Mouse (Mus musculus): ENCODE data around the gene Asf1b. TPM values are rescaled to one million over a fixed set of nuclear protein-coding genes. Genes with fewer than 3 reads are reported as not detected.

The Asf1b gene
- polyA plus RNA-seq, 1 experiment from 2014 or later: 12.8 TPM

DNA sequence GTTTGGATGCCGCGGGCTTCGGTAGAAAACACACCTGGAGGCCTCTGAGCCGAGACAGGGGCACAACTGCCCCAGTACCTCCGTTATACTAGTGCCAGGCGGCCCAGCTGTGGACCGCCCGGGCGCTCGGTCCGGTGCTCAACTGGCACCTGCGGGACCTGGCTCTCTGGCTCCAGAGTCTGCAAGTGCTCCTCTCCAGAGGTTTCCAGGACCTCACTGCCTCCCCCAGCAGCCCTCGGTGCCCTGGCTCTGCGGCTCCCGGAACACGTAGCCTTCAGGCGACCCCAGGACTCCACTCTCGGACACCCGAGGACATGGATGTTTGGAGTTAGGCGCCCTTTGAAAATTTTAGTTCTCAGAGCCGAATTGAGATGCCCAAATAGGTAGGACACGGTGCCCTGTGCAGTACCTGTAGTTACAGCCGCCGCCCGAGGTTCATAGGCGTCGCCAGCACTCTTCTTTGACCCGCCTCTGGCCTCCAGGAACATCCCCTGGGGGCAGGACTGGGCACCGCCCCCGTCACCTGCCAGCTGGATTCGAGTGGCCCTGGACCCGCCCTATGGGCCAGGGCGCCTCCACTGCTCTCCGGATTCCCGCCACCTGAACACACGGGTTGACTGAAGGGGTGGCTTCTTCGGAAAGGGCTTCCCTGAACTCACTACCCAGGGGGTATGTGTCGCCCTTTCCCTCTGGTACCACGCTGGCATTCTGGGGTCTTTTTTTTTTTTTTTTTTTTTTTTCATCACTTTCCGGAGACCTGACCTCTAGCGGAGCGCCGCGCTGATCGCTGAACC is 56.6 kb downstream of the Asf1b start, which contains the start of gene 2210011C24Rik:
Gene 2210011C24Rik, minus strand, starts transcription at position 467 of the 794 bp plus-strand sequence.
- no peak for ATAC-seq (ENCODE audit: low FRiP score, low read depth)
- WGBS: 1% methylated on average over 45 of the region's 45 CpGs
- no peaks in the 10 kb centered on the region for H3K36me3 ChIP-seq
- H3K9me3 ChIP-seq: no peaks in the 10 kb centered on the region
- H3K4me3 ChIP-seq: peak within 1 kb of the TSS; percentile 48
- peak within 1 kb of the TSS; percentile 58 for H3K9ac ChIP-seq
- peak within 1 kb of the TSS; percentile 99 for H3K4me2 ChIP-seq
- H3K27ac ChIP-seq (replicated peaks): no peak within 1 kb of the TSS
- peaks cover 34% of the 10 kb centered on the region for H3K27me3 ChIP-seq
- peaks cover 28% of the 10 kb centered on the region for H3K4me1 ChIP-seq (replicated peaks)

DNA sequence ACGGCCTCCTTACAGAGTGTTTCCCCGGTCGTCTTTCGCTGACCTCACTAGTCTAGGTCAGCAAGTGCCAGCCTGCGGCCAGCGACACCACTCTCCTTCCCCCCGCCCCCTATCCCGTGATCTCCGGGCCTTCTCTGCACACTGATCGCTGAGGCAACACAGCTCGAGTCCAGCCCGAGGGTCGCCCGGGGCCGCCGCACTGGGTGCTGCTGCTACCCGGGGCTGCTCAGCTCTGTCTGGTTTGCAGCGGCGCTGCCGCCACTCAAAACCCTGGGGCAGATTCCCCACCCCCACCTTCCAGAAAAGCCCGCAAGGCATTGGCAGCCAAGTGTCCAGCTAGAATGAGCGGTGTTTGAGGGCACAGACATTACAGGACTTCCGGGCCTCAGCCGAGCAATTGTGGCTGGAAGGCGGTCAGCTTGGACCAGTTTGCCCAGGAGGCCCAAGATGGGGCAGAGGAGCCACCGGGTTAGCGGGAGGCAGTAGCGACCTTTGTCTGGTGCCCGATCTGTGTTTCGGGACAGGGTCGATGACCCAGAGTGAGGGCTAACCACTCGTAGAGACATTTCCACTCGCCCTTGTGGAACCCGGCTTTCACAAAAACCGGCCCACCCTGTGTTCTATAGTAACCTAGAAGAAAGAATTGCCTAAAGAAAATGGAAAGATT is 57.3 kb downstream of the Asf1b start:
- no peak overlapping the region for H3K9ac ChIP-seq
- WGBS: 8% methylated on average over 35 of the region's 35 CpGs

DNA sequence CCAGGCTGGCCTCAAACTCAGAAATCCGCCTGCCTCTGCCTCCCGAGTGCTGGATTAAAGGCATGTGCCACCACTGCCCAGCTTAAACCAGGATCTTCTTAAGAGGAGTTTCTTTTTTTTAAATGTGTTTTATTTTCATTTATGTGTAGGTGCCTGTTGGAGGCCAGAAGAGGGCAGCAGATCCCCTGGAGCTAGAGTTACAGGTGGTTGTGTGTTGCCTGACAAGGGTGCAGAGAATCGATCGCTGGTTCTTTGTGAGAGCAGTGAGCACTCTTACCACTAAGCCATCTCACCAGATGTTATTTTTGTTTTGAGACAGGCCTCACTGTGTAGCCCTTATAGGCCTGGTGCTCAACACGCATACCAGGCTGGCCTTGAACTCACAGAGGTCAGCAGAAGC is 60.5 kb downstream of the Asf1b start:
- H3K9ac ChIP-seq: no peak overlapping the region
- no peaks in the 10 kb centered on the region for H3K9me3 ChIP-seq
- ATAC-seq (ENCODE audit: low FRiP score, low read depth): no peak
- WGBS: 94% methylated on average over 5 of the region's 5 CpGs
- H3K4me2 ChIP-seq: no peak overlapping the region
- no peak overlapping the region for H3K27ac ChIP-seq (replicated peaks)
- H3K4me3 ChIP-seq: no peak overlapping the region
- H3K27me3 ChIP-seq: peaks cover 30% of the 10 kb centered on the region
- H3K36me3 ChIP-seq: no peaks in the 10 kb centered on the region
- peaks cover 18% of the 10 kb centered on the region for H3K4me1 ChIP-seq (replicated peaks)

More for the DNA sequence above, 57.3 kb downstream of the Asf1b start:
- no peak for ATAC-seq (ENCODE audit: low FRiP score, low read depth)
- Histone ChIP-seq H3K27me3 (peaks cover 34% of the 10 kb centered on the region), H3K4me2 (peak overlapping the region; percentile 99), H3K4me1 (replicated peaks) (peaks cover 28% of the 10 kb centered on the region), H3K4me3 (peak overlapping the region; percentile 48), H3K36me3 (no peaks in the 10 kb centered on the region), H3K27ac (replicated peaks) (no peak overlapping the region), H3K9me3 (no peaks in the 10 kb centered on the region)

DNA sequence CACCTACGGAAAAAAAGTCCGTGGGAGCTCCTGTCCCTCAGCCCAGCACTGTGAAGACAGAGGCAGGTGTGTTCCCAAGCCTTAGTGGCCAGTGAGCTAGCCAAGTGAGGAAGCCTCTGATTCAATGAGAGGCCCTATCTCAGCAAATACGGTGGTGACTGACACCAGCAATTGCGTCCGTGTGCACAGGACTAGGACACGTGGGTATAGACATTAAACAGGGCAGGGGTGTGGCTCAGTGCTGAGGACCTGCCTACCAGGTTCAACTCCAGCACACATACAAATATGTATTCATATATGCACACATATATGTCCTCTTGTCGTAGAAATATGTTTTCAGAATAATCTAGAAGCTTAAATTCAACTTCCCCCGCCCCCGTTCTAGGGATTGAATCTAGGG is 64.4 kb downstream of the Asf1b start:
- WGBS: 83% methylated on average over 9 of the region's 9 CpGs
- H3K4me2 ChIP-seq: no peak overlapping the region
- ATAC-seq (ENCODE audit: low FRiP score, low read depth): no peak
- no peaks in the 10 kb centered on the region for H3K36me3 ChIP-seq
- H3K27ac ChIP-seq (replicated peaks): no peak overlapping the region
- peaks cover 20% of the 10 kb centered on the region; the same call in 1 of the 2 replicates for H3K27me3 ChIP-seq
- H3K4me1 ChIP-seq (replicated peaks): no peaks in the 10 kb centered on the region
- no peak overlapping the region for H3K4me3 ChIP-seq
- H3K9ac ChIP-seq: no peak overlapping the region
- no peaks in the 10 kb centered on the region for H3K9me3 ChIP-seq

MicroRNA genes within 50 kb of the gene (microRNA counts, 519-probe panel; counts per million panel counts)
- microRNA mmu-miR-1199: not detected

Small RNA genes within 50 kb of the gene (microRNA-seq; reads per million reads assigned to microRNA genes)
- not detected for gene Gm44330
- gene Gm44450: not detected
- gene Mir1199: not detected
- gene Mir8111: 2.4 reads per million, percentile 6 among the genes with 10 or more reads in this experiment

Other genes with a start within 250 kb of the Asf1b start
- gene Ddx39, start 240.3 kb upstream of the Asf1b start, polyA plus RNA-seq (2015; fragmentation: Nextera tagmentation; extraction: Ambion mirVana): 97.5 and 105 TPM in 2 replicates
- 11.0 and 13.4 TPM in 2 replicates for gene Adgre5, start 214.2 kb upstream of the Asf1b start, polyA plus RNA-seq (2015; fragmentation: Nextera tagmentation; extraction: Ambion mirVana)
- 56.8 and 62.0 TPM in 2 replicates for gene Adgrl1, start 55.4 kb upstream of the Asf1b start, polyA plus RNA-seq (2015; fragmentation: Nextera tagmentation; extraction: Ambion mirVana)
- gene Gm10644, start 302 bp upstream of the Asf1b start, polyA plus RNA-seq (2015; fragmentation: Nextera tagmentation; extraction: Ambion mirVana): 1.1 TPM in 2 replicates
- 241 and 250 TPM in 2 replicates for gene Prkaca, start 17.5 kb downstream of the Asf1b start, polyA plus RNA-seq (2015; fragmentation: Nextera tagmentation; extraction: Ambion mirVana)
- gene Samd1, start 42.2 kb downstream of the Asf1b start, polyA plus RNA-seq (2015; fragmentation: Nextera tagmentation; extraction: Ambion mirVana): 6.2 and 7.3 TPM in 2 replicates
- 0.47 and 0.75 TPM in 2 replicates for gene 1700067K01Rik, start 46.0 kb downstream of the Asf1b start, polyA plus RNA-seq (2015; fragmentation: Nextera tagmentation; extraction: Ambion mirVana)
- 0.41 and 0.70 TPM in 2 replicates for gene 2210011C24Rik, start 56.7 kb downstream of the Asf1b start, polyA plus RNA-seq (2015; fragmentation: Nextera tagmentation; extraction: Ambion mirVana)
- gene Palm3, start 66.0 kb downstream of the Asf1b start, polyA plus RNA-seq (2015; fragmentation: Nextera tagmentation; extraction: Ambion mirVana): 8.6 and 8.8 TPM in 2 replicates
- 0.69 and 0.97 TPM in 2 replicates for gene Il27ra, start 87.1 kb downstream of the Asf1b start, polyA plus RNA-seq (2015; fragmentation: Nextera tagmentation; extraction: Ambion mirVana)
- 0.51 and 1.2 TPM in 2 replicates for gene Rln3, start 89.5 kb downstream of the Asf1b start, polyA plus RNA-seq (2015; fragmentation: Nextera tagmentation; extraction: Ambion mirVana)
- 0.92 and 1.4 TPM in 2 replicates for gene Gm10643, start 109.6 kb downstream of the Asf1b start, polyA plus RNA-seq (2015; fragmentation: Nextera tagmentation; extraction: Ambion mirVana)
- gene Rfx1, start 111.3 kb downstream of the Asf1b start, polyA plus RNA-seq (2015; fragmentation: Nextera tagmentation; extraction: Ambion mirVana): 9.4 and 11.2 TPM in 2 replicates
- 19.0 and 22.6 TPM in 2 replicates for gene Dcaf15, start 149.3 kb downstream of the Asf1b start, polyA plus RNA-seq (2015; fragmentation: Nextera tagmentation; extraction: Ambion mirVana)
- gene Podnl1, start 170.5 kb downstream of the Asf1b start, polyA plus RNA-seq (2015; fragmentation: Nextera tagmentation; extraction: Ambion mirVana): 0.35 and 0.44 TPM in 2 replicates
- 41.5 and 47.1 TPM in 2 replicates for gene Cc2d1a, start 192.4 kb downstream of the Asf1b start, polyA plus RNA-seq (2015; fragmentation: Nextera tagmentation; extraction: Ambion mirVana)
- 2.3 and 2.8 TPM in 2 replicates for gene 4930432K21Rik, start 192.5 kb downstream of the Asf1b start, polyA plus RNA-seq (2015; fragmentation: Nextera tagmentation; extraction: Ambion mirVana)
- gene Nanos3, start 229.7 kb downstream of the Asf1b start, polyA plus RNA-seq (2015; fragmentation: Nextera tagmentation; extraction: Ambion mirVana): 8.0 and 8.7 TPM in 2 replicates

Data from hindbrain, embryonic 15.5 days (tissue).